Mouse (Mus musculus) thymus, postnatal 14 days (tissue): ENCODE data around the gene Mthfd1l.

ENCODE experiments used
- DNase-seq: peaks from one replicate; pipeline ENCODE4 v3.0.0; 2021

Gene Mthfd1l

GRCm38 (mm10) chr10:3978792-3979488, 6.0 kb downstream of the Mthfd1l start:
- no peak for DNase-seq

GRCm38 (mm10) chr10:3980231-3980630, 7.3 kb downstream of the Mthfd1l start:
- no peak for DNase-seq

GRCm38 (mm10) chr10:3990295-3990883, 17.5 kb downstream of the Mthfd1l start:
- no peak for DNase-seq

GRCm38 (mm10) chr10:3993365-3994102, 20.6 kb downstream of the Mthfd1l start:
- DNase-seq: no peak

- DNase-seq: peak; percentile 30
Observed at GRCm38 (mm10) chr10:3995277-3995676, 22.4 kb downstream of the Mthfd1l start.

GRCm38 (mm10) chr10:3996170-3996876, 23.4 kb downstream of the Mthfd1l start:
- peak; percentile 72 for DNase-seq

- DNase-seq: no peak
Observed at GRCm38 (mm10) chr10:3997851-3998426, 25.0 kb downstream of the Mthfd1l start.

GRCm38 (mm10) chr10:4002711-4003110, 29.8 kb downstream of the Mthfd1l start:
- no peak for DNase-seq

- no peak for DNase-seq
Observed at GRCm38 (mm10) chr10:4005191-4005590, 32.3 kb downstream of the Mthfd1l start.

GRCm38 (mm10) chr10:4006296-4007015, 33.5 kb downstream of the Mthfd1l start:
- no peak for DNase-seq

- no peak for DNase-seq
Observed at GRCm38 (mm10) chr10:4022628-4023303, 49.8 kb downstream of the Mthfd1l start.

- DNase-seq: no peak
Observed at GRCm38 (mm10) chr10:4026616-4027015, 53.7 kb downstream of the Mthfd1l start.

- DNase-seq: no peak
Observed at GRCm38 (mm10) chr10:4027466-4027865, 54.5 kb downstream of the Mthfd1l start.

GRCm38 (mm10) chr10:4028851-4029442, 56.0 kb downstream of the Mthfd1l start:
- DNase-seq: no peak

- DNase-seq: no peak
Observed at GRCm38 (mm10) chr10:4033761-4034160, 60.8 kb downstream of the Mthfd1l start.

- DNase-seq: no peak
Observed at GRCm38 (mm10) chr10:4036476-4036875, 63.6 kb downstream of the Mthfd1l start.

GRCm38 (mm10) chr10:4037066-4037465, 64.1 kb downstream of the Mthfd1l start:
- DNase-seq: no peak

GRCm38 (mm10) chr10:4038576-4038975, 65.7 kb downstream of the Mthfd1l start:
- no peak for DNase-seq

GRCm38 (mm10) chr10:4041691-4042090, 68.8 kb downstream of the Mthfd1l start:
- DNase-seq: peak; percentile 52

GRCm38 (mm10) chr10:4044421-4044820, 71.5 kb downstream of the Mthfd1l start:
- no peak for DNase-seq

- DNase-seq: no peak
Observed at GRCm38 (mm10) chr10:4046496-4046895, 73.6 kb downstream of the Mthfd1l start.
